Mouse (Mus musculus): ENCODE measurements around the gene Susd3. TPM values are rescaled to one million over a fixed set of nuclear protein-coding genes. Genes with fewer than 3 reads are reported as not detected.

Susd3 gene
- total RNA-seq, 2 experiments from 2014 or later, result 0.26 TPM; not detected in 1

GRCm38 (mm10) chr13:49212711-49213500, 35.6 kb downstream of the Susd3 start:
- DNase-seq, result no peak

- DNase-seq, result no peak
These were observed 39.2 kb downstream of the Susd3 start for GRCm38 (mm10) chr13:49209306-49209705.

- no peak for DNase-seq
These were observed 42.2 kb downstream of the Susd3 start for GRCm38 (mm10) chr13:49206341-49206740.

- peak; percentile 68 for DNase-seq
These were observed 43.0 kb downstream of the Susd3 start for GRCm38 (mm10) chr13:49205381-49205998.

GRCm38 (mm10) chr13:49202556-49202955, 46.0 kb downstream of the Susd3 start:
- DNase-seq, result no peak

GRCm38 (mm10) chr13:49200688-49201087, 47.8 kb downstream of the Susd3 start:
- DNase-seq, result no peak

- no peak for DNase-seq
These were observed 48.6 kb downstream of the Susd3 start for GRCm38 (mm10) chr13:49199891-49200290.

GRCm38 (mm10) chr13:49198734-49199133, 49.8 kb downstream of the Susd3 start:
- no peak for DNase-seq

- DNase-seq, result peak; percentile 38
These were observed 51.7 kb downstream of the Susd3 start for GRCm38 (mm10) chr13:49196766-49197165.

- DNase-seq, result no peak
These were observed 52.3 kb downstream of the Susd3 start for GRCm38 (mm10) chr13:49196211-49196610.

GRCm38 (mm10) chr13:49195651-49196050, 52.9 kb downstream of the Susd3 start:
- no peak for DNase-seq

- no peak for DNase-seq
These were observed 53.7 kb downstream of the Susd3 start for GRCm38 (mm10) chr13:49194811-49195210.

GRCm38 (mm10) chr13:49193650-49194049, 54.9 kb downstream of the Susd3 start:
- no peak for DNase-seq

- DNase-seq, result no peak
These were observed 56.2 kb downstream of the Susd3 start for GRCm38 (mm10) chr13:49192156-49192855.

GRCm38 (mm10) chr13:49191673-49192035, 56.9 kb downstream of the Susd3 start:
- DNase-seq, result no peak

GRCm38 (mm10) chr13:49190876-49191672, 57.4 kb downstream of the Susd3 start:
- DNase-seq, result no peak

GRCm38 (mm10) chr13:49189970-49190870, 58.3 kb downstream of the Susd3 start:
- peak; percentile 51 for DNase-seq

GRCm38 (mm10) chr13:49188966-49189360, 59.5 kb downstream of the Susd3 start:
- no peak for DNase-seq

- DNase-seq, result no peak
These were observed 60.1 kb downstream of the Susd3 start for GRCm38 (mm10) chr13:49188219-49188965.
